Mouse (Mus musculus): Measurements from ENCODE around the gene Htr3b. TPM values are rescaled to one million over a fixed set of nuclear protein-coding genes. Genes with fewer than 3 reads are reported as not detected.
"Not testable (repeated sequence)": the region's sequence is repeated elsewhere in the genome, so short reads cannot be mapped to it uniquely, and the experiment has no call there.

Htr3b gene
- total and polyA plus RNA-seq, 2 experiments from 2014 or later, result 0.10 TPM; not detected in 1

DNA sequence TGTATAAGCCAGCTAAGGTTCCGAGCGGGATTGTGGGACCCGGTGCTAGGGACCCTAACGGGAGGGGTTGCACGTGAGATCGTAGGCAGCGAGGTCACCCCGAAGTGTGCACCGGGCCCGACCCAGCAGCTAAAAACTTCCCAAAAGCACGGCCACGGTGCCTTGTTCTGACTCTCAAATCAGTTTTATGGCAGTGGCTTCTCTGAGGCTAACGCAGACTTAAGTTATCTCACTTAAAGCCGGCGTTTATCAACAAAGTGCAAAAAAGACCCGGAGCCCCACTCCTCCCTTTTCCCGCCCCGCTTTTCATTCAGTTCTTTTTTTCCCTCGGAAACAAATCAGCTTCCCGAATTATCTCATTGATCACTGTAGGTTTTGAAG lies 20.9 kb upstream of the Htr3b start:
- no peaks in the 10 kb centered on the region for H3K27me3 ChIP-seq (ENCODE audit: insufficient read depth, low read length)
- H3K36me3 ChIP-seq (ENCODE audit: insufficient read depth), result no peaks in the 10 kb centered on the region
- peak overlapping the region; percentile 74 for H3K4me2 ChIP-seq (ENCODE audit: low read depth)
- no peak for ATAC-seq
- no peak for DNase-seq
- H3K9me3 ChIP-seq (ENCODE audit: low read length), result no peaks in the 10 kb centered on the region
- H3K27ac ChIP-seq (ENCODE audit: low read depth, low read length), result peak overlapping the region; percentile 76
- no peak for TF ChIP-seq CTCF (IDR thresholded peaks at IDR 0.05; ENCODE audit: low read depth)
- 1% methylated on average over 20 of the region's 20 CpGs for WGBS
- peak overlapping the region; percentile 50 for H3K9ac ChIP-seq
- H3K4me3 ChIP-seq (ENCODE audit: low read depth, low read length), result peak overlapping the region; percentile 63
- H3K4me1 ChIP-seq (ENCODE audit: insufficient read depth), result peaks cover 11% of the 10 kb centered on the region

DNA sequence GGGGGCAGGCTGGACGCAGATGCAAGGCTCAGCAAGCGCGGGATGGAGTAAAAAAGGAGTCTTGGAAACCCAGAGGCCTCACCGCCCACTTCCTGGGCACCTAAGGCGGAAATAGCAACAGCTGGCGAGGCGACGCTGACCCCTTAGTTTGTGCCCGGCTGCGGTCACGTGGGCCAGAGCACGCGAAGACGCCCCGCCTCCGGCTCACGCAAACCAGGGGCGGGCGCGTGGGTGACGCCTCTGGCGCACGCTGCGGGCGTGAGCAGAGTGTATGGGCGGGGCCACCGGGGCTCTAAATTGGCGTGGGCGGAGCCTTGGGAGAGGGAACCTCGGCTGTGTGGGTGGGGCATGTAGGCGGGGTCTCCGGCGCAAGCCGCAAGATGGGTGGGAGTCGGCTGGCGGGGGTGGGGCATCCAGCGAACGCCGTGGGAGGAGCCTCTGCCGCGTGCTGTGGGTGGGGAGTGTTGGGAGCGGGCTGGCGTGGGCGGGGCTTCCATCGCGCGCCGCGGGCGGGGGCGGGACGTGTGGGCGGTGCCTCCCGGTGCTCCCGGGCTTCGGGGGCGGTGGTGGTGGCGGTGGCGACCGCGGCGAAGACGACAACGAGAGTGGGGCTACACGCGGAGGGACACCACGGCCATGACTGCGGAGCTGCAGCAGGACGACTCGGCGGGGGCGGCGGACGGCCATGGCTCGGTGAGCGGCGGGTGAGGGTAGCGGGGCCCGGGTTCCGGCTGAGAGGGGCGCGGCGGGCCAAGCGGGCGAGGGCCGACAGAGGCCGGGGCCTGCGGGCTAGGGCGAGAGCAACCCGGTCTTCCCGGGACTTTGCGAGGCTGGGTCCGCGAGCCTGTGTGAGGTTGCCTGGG lies 20.3 kb upstream of the Htr3b start, which contains the start of gene Usp28:
Gene Usp28, plus strand, starts transcription at position 531 of the 863 bp plus-strand sequence.
- DNase-seq (peak; percentile 100), ATAC-seq (peak; percentile 96)
- under 1% methylated on average over 83 of the region's 94 CpGs for WGBS
- TF ChIP-seq CTCF (IDR thresholded peaks at IDR 0.05; ENCODE audit: low read depth), result no peak
- peak within 1 kb of the TSS; percentile 74 for H3K4me2 ChIP-seq (ENCODE audit: low read depth)
- no peaks in the 10 kb centered on the region for H3K9me3 ChIP-seq (ENCODE audit: low read length)
- peak within 1 kb of the TSS; percentile 63 for H3K4me3 ChIP-seq (ENCODE audit: low read depth, low read length)
- H3K27me3 ChIP-seq (ENCODE audit: insufficient read depth, low read length), result no peaks in the 10 kb centered on the region
- peaks cover 11% of the 10 kb centered on the region for H3K4me1 ChIP-seq (ENCODE audit: insufficient read depth)
- peak within 1 kb of the TSS; percentile 57 for H3K9ac ChIP-seq
- H3K36me3 ChIP-seq (ENCODE audit: insufficient read depth), result no peaks in the 10 kb centered on the region
- peak within 1 kb of the TSS; percentile 84 for H3K27ac ChIP-seq (ENCODE audit: low read depth, low read length)

DNA sequence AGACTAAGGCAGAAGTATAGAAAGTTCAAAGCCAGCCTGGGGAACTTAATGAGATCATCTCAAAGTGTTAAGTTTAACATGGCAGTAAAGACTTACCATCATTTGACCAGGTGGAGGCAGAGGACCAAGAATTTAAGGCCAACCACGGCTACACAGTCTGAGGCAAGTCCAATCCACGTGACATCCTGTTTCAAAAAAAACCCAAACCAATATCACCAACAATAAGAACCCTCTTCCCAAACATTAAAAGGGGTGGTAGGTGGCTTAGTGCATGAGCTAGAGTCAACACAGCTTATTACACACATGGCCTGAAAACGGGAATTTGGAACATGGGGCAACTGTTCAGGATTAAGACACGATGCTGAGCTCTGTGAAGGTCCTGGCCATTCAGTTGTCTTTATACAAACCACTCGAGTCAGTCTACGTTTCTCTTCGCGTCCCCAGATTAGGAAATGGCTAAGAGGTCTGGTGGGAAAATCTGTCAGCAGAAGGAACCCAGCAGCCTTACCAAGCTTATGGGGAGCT lies 19.6 kb upstream of the Htr3b start:
- Histone ChIP-seq H3K4me3 (ENCODE audit: low read depth, low read length) (peak overlapping the region; percentile 63), H3K36me3 (ENCODE audit: insufficient read depth) (no peaks in the 10 kb centered on the region), H3K27ac (ENCODE audit: low read depth, low read length) (peak overlapping the region; percentile 84), H3K9ac (peak overlapping the region; percentile 57), H3K27me3 (ENCODE audit: insufficient read depth, low read length) (no peaks in the 10 kb centered on the region), H3K4me1 (ENCODE audit: insufficient read depth) (peaks cover 11% of the 10 kb centered on the region), H3K9me3 (ENCODE audit: low read length) (no peaks in the 10 kb centered on the region), H3K4me2 (ENCODE audit: low read depth) (peak overlapping the region; percentile 74)
- DNase-seq (no peak), ATAC-seq (peak; percentile 4)
- 28% methylated on average over 8 of the region's 8 CpGs for WGBS
- no peak for TF ChIP-seq CTCF (IDR thresholded peaks at IDR 0.05; ENCODE audit: low read depth)

DNA sequence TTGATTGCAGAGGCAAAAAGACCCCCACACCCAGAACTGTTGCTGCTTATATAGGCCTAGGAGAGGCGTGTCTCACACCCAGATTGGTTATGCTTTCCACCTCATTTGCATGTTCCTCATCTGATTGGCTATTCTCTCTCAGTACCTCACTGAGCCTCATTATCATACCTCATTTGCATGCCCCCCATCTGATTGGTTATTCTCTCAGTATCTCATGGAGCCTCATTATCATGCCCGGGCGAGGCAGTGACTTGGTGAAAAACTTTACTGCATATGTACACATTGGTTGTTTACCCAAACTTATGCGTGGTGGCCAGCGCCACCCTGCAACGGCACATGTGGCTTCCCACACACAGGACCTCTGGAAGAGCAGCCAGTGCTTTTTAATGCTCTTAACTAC lies 19.0 kb upstream of the Htr3b start:
- H3K36me3 ChIP-seq (ENCODE audit: insufficient read depth); H3K27me3 ChIP-seq (ENCODE audit: insufficient read depth, low read length); H3K9me3 ChIP-seq (ENCODE audit: low read length); H3K4me3 ChIP-seq (ENCODE audit: low read depth, low read length); H3K27ac ChIP-seq (ENCODE audit: low read depth, low read length); ATAC-seq; H3K4me2 ChIP-seq (ENCODE audit: low read depth); DNase-seq; H3K9ac ChIP-seq: not testable (repeated sequence)
- peaks cover 11% of the 10 kb centered on the region for H3K4me1 ChIP-seq (ENCODE audit: insufficient read depth)
- 89% methylated on average over 6 of the region's 6 CpGs for WGBS

DNA sequence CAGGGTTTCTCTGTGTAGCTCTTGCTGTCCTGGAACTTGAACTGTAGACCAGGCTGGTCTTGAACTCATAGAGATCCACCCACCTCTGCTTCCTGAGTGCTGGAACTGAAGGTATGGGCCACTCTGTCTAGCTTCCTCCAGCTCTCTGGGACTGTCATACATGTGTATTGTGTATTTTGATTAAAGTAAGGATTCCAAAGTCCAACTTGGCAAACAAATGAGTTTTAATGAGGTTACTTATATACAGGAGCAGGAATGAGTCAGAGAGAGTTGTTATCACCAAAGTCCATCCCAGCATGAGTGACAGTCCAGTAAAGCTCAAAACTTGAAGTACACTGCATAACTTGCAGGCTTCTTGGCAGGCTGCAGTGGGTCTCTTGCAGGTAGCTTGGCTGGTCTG lies 17.0 kb upstream of the Htr3b start:
- no peaks in the 10 kb centered on the region for H3K36me3 ChIP-seq (ENCODE audit: insufficient read depth)
- H3K4me3 ChIP-seq (ENCODE audit: low read depth, low read length), result no peak overlapping the region
- H3K9ac ChIP-seq, result no peak overlapping the region
- peaks cover 5% of the 10 kb centered on the region for H3K4me1 ChIP-seq (ENCODE audit: insufficient read depth)
- DNase-seq (no peak), ATAC-seq (no peak)
- no peak overlapping the region for H3K27ac ChIP-seq (ENCODE audit: low read depth, low read length)
- H3K27me3 ChIP-seq (ENCODE audit: insufficient read depth, low read length), result no peaks in the 10 kb centered on the region
- no peaks in the 10 kb centered on the region for H3K9me3 ChIP-seq (ENCODE audit: low read length)
- no peak overlapping the region for H3K4me2 ChIP-seq (ENCODE audit: low read depth)
- no peak for TF ChIP-seq CTCF (IDR thresholded peaks at IDR 0.05; ENCODE audit: low read depth)

DNA sequence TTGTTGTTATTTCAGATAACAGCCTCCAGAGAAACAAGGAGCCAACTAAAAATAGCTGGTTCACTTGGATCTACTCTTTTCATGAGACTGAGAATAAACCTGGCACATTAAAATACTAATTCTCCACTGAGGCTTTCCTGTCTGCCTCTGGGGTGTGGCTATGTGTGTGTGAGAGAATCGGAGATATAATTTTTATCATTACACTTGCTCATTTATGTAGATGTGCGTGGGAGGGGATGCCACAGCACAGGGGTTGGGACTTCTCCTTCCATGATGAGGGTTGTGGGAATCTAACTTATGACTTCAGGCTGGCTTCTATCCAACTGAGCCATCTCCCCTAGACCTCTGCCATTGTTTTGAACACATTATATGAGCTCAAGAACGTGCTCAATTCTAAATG lies 16.0 kb upstream of the Htr3b start:
- Histone ChIP-seq H3K36me3 (ENCODE audit: insufficient read depth) (no peaks in the 10 kb centered on the region), H3K4me3 (ENCODE audit: low read depth, low read length) (no peak overlapping the region), H3K27ac (ENCODE audit: low read depth, low read length) (no peak overlapping the region), H3K4me2 (ENCODE audit: low read depth) (no peak overlapping the region), H3K9ac (no peak overlapping the region), H3K4me1 (ENCODE audit: insufficient read depth) (no peaks in the 10 kb centered on the region), H3K27me3 (ENCODE audit: insufficient read depth, low read length) (no peaks in the 10 kb centered on the region), H3K9me3 (ENCODE audit: low read length) (no peaks in the 10 kb centered on the region)
- no peak for ATAC-seq
- no peak for DNase-seq
- WGBS, result 76% methylated on average over 3 of the region's 3 CpGs
- TF ChIP-seq CTCF (IDR thresholded peaks at IDR 0.05; ENCODE audit: low read depth), result no peak

DNA sequence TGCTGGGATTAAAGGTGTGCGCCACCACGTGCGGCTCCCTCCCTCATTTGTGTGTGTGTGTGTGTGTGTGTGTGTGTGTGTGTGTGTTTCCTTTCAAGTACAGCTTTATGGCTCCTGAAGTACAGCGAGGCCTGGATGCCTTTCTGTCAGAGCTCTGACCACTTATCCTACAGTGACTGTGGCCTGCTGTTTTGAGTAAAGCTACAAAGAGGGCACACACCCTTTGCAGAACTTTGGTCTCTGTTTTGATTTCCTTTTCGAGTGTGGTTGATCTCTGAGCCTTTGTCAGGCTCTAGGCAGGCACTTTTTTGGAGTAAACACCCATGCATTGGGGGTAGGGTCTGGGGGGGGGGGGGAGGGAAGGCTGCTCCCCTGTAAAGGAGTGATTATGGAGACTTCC lies 15.6 kb upstream of the Htr3b start:
- H3K4me1 ChIP-seq (ENCODE audit: insufficient read depth), result no peaks in the 10 kb centered on the region
- H3K9me3 ChIP-seq (ENCODE audit: low read length), result no peaks in the 10 kb centered on the region
- no peak overlapping the region for H3K4me3 ChIP-seq (ENCODE audit: low read depth, low read length)
- no peaks in the 10 kb centered on the region for H3K36me3 ChIP-seq (ENCODE audit: insufficient read depth)
- no peaks in the 10 kb centered on the region for H3K27me3 ChIP-seq (ENCODE audit: insufficient read depth, low read length)
- H3K4me2 ChIP-seq (ENCODE audit: low read depth), result no peak overlapping the region
- WGBS, result 69% methylated on average over 5 of the region's 5 CpGs
- TF ChIP-seq CTCF (IDR thresholded peaks at IDR 0.05; ENCODE audit: low read depth), result no peak
- H3K9ac ChIP-seq, result no peak overlapping the region
- ATAC-seq, result no peak
- DNase-seq, result no peak
- no peak overlapping the region for H3K27ac ChIP-seq (ENCODE audit: low read depth, low read length)
